Mouse (Mus musculus) heart, adult 2 months (tissue): ENCODE measurements at regions not wholly inside any gene's neighbourhood (a gene's known extent, or its start where the extent isn't known, plus 50 kb on each side); places are given as distances from the start of the nearest gene placed in this dataset.

ENCODE experiments used
- CTCF ChIP-seq: fragments of 200-600 bp; IDR thresholded peaks from 2 replicates; pipeline ENCODE4 v1.8.1; 2022; ENCODE audit warnings: antibody characterized with exemption, mild to moderate bottlenecking, moderate library complexity
- EP300 ChIP-seq: fragments of 200-500 bp; IDR thresholded peaks from 2 replicates; pipeline ENCODE4 v1.6.1; 2011; ENCODE audit warnings: low read depth, low read length, control low read depth; ENCODE audit not compliant: insufficient read depth
- POLR2A ChIP-seq: fragments of 200-500 bp; IDR thresholded peaks from 2 replicates; pipeline ENCODE4 v1.6.1; 2011; ENCODE audit warnings: mild to moderate bottlenecking, low read depth, low read length, control low read depth; ENCODE audit not compliant: insufficient read depth

- TF ChIP-seq CTCF (no peak), POLR2A (no peak), EP300 (no peak)
Measured at GRCm38 (mm10) chr16:93319581-93319980, 284.3 kb downstream of the Setd4 start.
